Mouse (Mus musculus) lung, postnatal 0 days (tissue): ENCODE measurements around the gene Prkch.

Source experiments
- CTCF ChIP-seq: IDR thresholded peaks from 2 replicates; pipeline ENCODE4 v1.5.1; 2016; ENCODE audit warnings: antibody characterized with exemption, mild to moderate bottlenecking
- EP300 ChIP-seq: IDR thresholded peaks from 2 replicates; pipeline ENCODE4 v1.6.1; 2016; ENCODE audit warnings: antibody characterized with exemption, mild to moderate bottlenecking, control low read depth

- TF ChIP-seq CTCF (0 out of 2 replicates have a peak, but pooled peaks have one; percentile 4), EP300 (no peak)
These were observed 209.7 kb downstream of the Prkch start for GRCm38 (mm10) chr12:73794151-73794883.
